Mouse (Mus musculus) cerebellum, adult 11-12 months (tissue): ENCODE results near the gene Samd1.
"Not testable (repeated sequence)": the region's sequence is repeated elsewhere in the genome, so short reads cannot be mapped to it uniquely, and the experiment has no call there.

Experiments used
- DNase-seq: peaks from one replicate; pipeline ENCODE4 v3.0.0; 2022

Gene Samd1

DNA sequence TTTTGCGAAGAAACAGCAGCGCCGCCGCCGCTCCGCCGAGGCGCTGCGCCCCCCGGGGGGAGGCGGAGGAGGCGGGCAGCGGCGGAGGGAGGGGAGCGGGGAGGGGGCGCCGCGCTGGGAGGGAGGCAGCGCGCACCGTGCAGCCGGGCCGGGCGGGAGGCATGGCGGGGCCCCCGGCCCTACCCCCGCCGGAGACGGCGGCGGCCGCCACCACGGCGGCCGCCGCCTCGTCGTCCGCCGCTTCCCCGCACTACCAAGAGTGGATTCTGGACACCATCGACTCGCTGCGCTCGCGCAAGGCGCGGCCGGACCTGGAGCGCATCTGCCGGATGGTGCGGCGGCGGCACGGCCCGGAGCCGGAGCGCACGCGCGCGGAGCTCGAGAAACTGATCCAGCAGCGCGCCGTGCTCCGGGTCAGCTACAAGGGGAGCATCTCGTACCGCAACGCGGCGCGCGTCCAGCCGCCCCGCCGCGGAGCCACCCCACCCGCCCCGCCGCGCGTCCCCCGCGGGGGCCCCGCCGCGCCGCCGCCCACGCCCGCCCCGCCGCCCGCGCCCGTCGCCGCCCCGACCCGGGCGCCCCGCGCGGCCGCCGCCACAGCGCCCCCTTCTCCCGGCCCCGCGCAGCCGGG lies at the start of gene Samd1:
Gene Samd1, plus strand, starts transcription at position 162 of the 631 bp plus-strand sequence.
- DNase-seq = peak; percentile 70

DNA sequence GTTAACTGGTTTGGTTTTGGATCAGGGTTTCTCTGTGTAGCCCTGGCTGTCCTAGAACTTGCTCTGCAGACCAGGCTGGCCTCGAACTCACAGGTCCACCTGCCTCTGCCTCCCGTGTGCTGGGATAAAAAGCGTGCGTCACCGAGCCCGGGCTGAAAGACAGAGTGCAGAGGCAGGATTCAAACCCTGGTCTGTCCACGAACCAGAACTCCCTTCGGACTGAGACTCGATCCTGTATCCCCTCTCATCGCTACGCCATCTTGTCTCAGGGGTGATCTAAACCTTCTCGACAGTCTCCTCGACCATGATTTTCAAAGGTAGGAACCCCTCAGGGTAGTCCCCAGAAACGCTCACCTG lies 42.7 kb upstream of the Samd1 start:
- DNase-seq = no peak

DNA sequence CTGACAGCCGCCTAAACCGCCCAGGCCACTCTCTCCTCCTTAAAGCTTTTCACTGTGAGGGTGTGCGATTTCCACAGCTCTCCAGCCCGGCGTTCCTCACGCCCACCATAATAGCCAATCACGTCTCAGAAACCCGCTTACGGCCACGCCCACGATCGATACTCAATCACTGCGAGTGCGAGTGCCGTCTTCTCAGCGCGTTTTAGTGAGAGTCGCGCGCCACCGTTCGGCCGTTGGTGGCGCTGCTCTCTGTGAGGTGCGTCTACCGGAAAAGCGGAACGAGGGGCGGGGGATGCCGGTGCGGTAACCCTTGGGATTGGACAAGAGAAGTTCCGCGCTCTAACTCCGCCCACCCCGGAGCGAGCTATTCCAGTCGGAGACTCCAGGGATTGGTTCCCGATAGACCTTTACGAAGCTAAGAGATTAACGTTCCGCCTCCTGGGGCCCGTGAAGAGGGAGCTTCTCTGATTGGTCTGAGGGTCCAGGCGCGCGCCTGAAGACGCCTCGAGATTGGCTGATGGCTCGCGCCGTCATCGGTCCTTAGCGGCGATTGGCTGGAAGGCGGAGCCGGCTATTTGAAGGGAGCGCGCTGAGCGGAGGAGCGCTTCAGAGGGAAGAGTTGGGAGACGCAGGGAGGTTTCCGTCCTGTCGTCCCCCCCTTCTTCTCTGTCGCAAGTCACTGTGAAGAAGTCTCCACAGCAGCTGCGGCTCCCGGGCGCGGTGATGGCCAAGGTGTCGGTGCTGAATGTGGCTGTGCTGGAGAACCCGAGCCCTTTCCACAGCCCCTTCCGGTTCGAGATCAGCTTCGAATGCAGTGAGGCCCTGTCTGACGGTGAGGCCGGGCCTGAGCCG lies 42.1 kb upstream of the Samd1 start, which contains the start of the genes Gm10644 and Asf1b:
Gene Gm10644, minus strand, starts transcription at position 100 of the 852 bp plus-strand sequence.
Gene Asf1b, plus strand, starts transcription at position 402 of the 852 bp plus-strand sequence.
- peak; percentile 99 for DNase-seq

DNA sequence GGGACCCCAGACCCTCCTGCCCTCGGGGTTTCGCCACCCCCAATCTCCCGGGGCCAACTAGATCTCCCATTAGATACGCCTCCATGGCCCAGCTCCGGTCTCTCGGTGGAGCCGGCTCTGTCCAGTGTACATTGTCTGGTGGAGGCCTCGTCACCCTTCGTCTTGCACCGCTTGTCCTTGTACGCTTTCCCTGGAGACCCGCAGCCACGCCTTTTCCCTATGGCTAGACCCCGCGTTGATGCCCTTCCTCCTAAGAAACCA lies 41.6 kb upstream of the Samd1 start:
- peak; percentile 61 for DNase-seq

DNA sequence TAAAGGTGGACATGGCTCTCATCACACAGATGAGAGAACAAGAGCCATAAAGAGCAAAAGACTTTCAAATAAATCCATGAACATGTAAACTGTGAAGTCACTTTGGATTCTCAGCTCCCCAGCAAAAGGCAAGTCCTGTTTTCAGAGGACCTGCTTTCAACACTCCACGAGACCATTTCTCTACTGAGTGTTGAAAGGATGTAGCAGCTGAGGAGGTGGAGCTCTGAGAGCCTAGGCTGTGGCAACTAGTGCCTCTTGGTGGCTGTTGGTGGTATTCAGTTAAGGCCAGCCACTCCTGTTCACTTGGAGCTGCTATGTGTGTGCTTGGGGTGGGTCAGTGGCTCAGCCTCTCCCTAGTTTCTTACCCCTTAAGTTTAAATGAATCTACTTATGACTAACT lies 40.7 kb upstream of the Samd1 start:
- DNase-seq = no peak

DNA sequence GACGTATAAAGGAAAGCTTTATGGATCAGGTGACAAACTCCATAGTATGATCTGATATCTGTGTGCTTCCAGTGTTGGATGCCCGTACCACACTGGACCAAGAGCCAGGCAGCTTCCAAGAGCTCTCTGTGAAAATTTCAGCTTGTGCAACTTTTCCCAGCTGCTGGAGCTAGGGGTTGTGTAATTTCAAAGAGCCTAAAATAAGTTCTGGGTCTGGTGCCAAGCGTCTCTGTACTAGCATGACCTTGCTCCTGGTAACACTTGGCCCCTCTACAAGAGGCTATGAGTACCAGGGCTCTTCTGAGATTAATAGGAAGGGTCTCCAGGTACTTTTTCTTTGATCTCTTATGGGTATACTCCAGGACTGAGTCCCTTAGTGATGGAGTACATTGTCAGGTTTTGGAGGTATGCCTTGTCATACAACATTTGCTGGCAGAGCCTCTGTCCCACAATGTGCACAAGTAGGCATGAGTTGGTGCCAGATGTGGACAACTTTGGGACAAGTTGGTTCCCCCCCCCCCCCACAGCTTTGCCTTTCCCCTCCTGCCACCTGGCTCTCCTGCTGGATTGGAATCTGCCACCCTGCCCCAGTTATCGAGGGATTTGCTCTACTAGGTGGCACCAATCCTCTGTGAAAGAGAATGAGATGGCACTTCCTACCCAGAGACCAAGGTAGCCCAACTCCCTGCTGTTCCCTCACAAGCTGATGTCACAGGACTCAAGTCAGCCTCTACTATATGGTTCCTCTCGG lies 33.3 kb upstream of the Samd1 start:
- DNase-seq = no peak

DNA sequence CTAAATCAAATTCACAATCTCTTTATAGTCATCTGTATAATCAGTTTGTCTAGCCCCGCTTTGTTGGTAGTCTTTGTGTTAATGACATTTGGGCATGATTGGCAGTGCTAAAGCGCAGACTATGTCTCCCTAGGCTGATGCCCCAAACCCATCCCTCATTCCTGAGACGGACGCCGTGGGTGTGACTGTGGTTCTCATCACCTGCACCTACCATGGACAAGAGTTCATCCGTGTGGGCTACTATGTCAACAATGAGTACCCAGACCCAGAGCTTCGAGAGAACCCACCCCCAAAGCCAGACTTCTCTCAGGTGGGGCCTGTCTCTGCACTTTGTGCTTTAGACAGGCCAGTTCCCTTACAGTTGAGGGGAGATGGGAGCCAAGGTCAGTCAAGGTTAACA lies 29.8 kb upstream of the Samd1 start:
- no peak for DNase-seq

DNA sequence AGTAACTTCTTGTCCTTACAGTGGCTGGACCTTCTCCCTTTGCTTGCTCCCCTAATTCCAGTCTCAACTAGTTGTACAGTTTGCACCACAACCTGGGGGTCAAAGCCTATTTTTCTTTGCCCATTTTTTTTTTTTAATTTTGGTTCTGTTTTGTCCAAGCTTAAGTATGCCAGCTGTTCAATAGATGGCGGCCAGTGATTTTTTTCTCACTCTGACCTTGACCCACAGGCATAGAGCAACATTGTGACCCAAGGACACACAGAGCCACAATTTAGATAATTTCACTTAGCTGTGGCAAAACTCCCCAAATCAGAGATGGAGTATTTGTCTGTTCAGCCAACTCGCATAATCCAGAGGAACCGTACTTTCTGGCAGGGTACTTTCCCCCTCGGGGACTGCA lies 26.4 kb upstream of the Samd1 start:
- no peak for DNase-seq

DNA sequence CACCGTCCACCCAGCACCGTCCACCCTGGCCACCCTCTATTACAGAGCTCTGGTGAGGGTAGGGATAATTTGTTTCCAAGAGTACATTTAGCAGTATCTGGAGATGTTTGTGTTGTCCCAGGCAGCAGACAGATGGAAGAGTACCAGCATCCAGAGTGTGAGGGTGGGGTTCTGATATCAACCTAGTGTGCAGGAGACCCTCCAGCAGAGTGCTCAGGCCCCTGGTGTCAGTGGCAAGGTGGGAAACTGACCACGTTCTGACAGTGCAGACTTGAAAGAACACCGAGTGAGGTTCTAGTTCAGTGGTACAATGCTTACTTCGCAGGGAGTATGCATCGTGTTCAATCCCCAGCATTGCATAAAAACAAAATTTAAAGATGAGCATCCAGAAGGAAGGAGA lies 25.8 kb upstream of the Samd1 start:
- no peak for DNase-seq

DNA sequence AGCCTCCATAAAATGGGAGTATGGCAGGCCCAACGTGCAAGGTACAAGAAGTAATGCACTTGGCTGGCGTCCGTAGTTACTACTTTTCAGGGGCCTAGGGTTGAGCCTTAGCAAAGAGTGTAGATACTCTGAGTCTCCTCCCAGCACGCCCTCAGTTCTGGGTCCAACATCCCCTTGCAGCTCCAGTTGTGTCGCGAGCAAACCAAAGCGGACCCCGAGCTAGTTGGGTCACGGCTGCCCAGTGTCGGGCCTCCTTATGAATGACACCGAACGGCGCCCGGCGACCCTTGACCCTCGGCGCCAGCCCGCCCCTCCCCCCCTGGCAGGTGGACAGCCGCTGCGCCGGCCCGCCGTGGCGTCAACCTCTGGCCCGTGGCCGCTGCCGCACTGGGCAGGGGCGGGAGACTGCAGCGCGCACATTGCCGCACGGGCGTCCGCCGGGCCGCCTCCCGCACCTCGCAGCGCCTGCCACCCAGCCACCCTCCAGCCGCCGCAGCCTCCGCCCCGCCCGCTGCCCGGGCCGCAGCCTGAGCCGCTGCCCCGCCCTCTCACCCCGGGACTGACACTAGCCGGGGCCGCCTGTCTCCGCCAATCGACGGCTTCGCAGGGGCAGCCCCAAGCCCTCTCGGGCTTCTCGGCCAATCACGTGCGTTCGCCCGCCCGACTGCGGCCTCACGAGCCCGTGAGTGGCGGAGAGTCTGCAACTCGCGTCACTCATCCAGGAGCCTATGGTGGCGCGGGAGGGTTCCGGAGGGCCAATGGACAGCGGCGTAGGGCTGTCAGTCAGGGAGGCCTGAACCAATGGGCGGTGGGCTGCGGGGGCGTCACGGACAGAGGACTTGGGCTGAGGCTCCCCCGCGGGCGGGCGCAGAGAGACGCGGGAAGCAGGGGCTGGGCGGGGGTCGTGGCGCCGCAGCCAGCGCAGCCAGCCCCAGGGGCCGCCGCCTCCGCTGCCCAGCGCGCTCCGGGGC lies 25.0 kb upstream of the Samd1 start, which contains the start of gene Prkaca:
Gene Prkaca, plus strand, starts transcription at position 844 of the 971 bp plus-strand sequence.
- peak; percentile 100 for DNase-seq

DNA sequence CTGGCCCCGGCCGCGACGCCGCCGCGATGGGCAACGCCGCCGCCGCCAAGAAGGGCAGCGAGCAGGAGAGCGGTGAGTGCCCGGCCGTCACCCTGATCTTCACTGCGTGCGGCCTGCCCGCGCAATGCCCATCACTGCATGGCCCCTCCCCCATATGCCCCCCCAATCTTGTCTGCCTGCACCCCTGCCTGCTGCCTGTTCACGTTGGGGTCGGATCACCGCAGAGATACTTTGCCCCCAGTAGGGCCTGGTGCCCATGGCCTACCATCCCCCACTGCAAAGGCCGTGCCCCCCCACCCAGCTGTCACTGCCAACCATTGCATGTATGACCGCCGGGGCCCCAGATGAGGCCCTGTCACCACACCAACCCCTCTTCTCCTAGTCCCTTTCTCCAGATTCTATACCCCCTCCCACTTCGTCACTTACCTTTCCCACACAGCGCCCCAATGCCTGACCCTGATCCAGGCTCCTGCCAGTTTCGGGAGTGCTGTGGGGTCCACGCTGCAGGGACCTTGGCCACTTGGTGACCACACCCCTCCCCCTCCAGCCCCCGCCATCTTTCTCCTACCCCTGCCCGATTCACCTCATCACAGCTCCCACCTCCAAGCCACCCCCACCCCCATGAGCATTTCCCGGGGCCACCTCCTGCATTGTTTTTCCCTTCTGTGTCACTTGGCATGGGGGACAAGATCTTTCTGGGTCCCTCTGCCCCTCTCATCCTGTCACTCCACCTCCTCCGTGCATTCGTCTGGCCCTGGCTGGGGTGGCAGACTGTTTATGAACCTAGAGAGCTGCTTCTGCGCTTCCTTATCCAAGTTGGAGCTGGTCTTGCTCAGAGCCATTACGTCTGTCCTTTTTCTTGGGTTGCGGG lies 24.1 kb upstream of the Samd1 start:
- DNase-seq = peak; percentile 73

DNA sequence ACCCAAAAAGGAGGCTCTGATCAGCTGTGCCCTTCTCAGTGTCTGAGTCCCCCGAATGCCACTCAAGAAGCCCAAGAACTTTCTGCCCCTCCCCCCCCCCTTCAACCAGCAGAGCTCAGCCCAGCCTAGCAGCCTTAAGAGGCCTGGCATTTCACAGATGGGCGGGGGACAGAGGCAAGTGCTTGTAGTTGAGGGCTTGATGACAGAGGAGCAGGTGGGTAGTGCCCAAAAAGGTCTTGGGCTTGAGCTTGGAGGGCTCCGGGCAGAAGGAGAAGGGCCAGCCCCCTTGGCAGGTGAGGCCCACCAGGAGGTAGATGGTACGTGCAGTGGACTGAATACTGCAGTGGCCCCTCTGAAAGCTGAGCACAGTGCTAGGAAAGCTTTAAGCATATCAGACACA lies 23.0 kb upstream of the Samd1 start:
- DNase-seq = no peak

DNA sequence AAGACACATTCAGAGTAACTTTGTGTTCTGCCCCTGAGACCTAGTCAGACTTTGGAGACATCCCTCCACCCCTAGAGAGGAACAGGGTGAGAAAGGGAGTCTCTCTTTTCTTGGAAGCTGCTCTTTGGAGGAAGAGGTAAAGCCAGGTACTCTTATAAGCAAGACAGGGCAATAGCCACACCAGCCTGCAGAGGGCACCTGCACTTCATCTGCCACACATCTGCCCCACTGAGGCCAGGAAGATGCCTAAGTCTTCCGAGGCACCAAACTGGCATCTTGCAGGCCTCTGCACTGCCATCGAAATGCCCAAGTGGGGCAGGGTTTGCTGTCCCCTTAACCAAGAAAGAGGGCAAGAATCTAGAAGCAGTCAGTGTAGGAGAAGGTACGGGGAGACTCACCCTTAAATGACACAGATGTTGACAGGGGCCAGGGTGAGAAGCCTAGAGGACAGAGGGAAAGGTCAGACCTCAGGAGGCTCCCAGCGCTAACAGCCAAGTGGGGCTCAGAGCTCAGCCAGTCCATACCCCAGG lies 21.3 kb upstream of the Samd1 start:
- no peak for DNase-seq

DNA sequence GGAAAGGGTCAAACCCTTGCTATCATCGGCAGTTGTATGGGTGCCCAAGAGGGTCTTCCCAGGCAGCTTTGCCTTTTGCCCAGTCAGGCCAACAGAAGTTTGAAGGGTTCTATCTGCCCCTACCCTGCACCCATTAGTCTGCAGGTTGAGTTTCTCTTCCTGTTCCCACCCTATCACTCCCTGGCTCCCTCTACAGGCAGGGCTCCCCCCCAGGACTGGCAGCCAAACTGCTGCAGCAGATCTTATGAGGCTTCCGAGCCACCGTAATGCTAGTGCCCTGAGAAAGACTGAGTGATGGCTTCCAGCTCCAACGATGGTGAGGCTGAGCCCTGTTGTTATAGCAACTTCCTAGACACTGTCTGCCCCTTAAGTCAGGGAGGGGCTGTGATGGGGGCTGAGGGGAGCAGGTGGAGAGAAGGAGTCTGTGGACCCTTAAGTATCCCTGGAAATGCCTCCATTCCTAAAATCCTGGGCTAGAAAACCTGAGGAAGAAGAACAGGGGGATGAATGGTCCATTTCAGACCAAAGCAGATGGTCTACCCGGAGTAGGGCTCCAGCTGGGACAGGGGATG lies 20.6 kb upstream of the Samd1 start:
- no peak for DNase-seq

DNA sequence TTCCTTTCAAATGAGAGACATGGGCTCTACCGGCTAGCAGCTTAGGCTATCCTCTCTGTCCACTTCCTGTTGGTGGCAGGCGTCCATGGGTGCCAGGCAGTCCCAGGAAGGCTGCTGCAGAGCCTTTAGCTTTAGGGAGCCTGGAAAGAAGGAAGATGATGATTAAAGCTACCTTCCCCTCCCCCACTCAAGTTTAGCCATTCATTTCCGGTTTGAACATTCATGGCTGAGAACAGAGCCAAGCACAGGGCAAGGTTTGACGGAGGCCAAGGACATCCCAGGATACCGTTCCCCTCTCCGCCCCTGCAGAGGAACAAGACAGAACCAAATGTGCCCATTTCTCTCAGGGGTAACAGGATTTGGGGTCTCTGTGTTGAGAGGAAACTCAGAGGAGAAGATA lies 19.8 kb upstream of the Samd1 start:
- no peak for DNase-seq

DNA sequence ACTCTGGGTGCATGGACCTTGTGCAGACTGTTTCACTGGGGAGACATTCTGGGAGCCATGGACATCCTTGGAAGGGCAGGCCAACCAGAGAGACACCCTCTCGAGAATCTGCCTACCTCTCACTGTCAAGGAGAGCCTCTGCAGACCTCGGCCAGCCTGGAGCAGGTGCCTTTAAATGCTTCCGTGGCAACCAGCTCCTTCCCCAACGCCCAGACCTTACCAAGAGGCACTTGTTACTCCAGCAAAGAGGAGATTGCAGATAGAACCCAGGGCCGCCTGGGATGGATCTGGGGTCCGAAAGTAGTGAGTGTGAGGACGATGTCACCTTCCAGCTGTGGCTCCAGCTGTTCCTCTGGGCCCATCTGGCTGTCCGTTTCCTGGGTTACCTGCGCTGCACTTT lies 19.3 kb upstream of the Samd1 start:
- no peak for DNase-seq

DNA sequence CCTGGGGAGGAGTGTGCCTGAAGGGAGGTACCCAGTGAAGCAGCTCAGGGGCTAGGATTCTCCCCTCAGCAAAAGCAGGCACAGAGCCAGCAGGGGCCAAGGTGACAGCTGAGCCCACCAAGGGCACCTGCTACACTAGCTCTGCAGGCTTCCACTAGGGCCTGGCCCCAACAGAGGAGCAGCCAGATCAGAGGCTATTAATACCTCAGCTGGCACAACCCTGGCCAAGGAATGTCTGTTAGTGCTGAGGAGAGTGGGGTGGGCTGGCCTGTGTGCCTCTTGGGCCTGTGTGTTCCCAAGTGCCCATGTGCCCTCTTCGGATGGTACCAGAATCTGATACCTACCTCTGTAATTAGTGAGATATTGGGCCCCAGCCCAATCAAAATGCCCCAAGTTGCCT lies 17.2 kb upstream of the Samd1 start:
- no peak for DNase-seq

DNA sequence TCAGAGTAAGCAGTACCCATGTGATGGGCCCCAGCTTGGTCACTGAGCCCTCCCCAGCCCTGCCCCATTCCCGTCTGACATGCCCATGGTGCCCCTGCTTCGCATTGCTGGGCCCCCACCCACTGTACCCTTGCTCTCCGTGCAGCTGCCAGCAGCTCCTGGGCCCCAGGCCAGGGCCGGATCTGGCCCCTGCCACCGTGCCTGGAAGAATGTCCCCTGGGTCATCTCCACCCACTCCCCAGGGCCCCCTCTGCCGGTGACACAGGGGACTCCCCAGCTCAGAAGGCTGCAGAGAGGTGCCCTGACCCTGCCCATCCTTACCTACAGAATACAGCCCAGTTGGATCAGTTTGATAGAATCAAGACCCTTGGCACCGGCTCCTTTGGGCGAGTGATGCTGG lies 16.6 kb upstream of the Samd1 start:
- no peak for DNase-seq

DNA sequence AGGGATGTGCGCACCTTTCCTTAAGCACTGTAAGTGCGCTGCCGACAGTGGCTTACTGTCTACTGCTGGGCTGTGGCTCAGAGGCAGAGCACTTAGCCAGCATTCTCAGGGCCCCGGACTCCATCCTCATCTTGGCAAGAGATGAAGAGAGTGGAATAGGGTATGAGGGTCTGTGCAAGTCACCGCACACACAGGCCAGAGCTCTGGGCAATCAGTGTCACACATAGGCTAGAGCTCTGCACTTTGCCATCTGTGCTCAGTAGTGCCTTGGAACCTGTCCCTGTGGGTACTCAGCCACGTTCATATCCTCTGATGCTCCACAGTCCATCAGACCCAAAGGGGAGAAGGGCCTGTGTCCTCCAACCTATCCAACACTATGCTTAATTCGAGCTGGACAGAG lies 15.9 kb upstream of the Samd1 start:
- no peak for DNase-seq

DNA sequence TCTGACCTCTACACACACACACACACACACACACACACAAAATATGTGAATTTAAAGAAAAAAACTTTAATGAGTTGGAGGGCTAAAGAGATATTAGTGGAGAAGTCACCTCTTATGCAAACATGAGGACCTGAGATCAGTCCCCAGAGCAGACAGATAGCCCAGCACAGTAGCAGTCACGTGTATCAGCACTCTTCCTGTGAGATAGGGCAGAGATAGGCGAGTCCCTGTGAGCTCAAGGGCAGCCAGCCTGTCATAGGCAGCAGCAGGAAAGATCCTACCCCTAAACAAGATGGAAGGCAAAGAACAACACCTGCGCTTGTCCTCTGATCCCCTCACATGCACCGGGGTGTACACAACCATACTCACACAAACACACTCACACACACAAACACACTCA lies 15.0 kb upstream of the Samd1 start:
- DNase-seq = no peak

DNA sequence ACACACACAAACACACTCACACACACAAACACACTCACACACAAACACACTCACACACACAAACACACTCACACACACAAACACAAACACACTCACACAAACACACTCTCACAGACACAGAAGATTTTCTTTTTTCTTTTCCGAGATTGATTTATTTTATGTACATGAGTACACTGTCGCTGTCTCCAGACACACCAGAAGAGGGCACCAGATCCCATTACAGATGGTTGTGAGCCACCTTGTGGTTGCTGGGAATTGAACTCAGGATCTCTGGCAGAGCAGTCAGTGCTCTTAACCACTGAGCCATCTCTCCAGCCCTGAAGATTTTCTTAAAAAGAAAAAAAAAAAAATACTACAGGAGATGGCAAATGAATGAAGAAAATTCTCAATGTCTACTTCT lies 14.2 kb upstream of the Samd1 start:
- not testable (repeated sequence) for DNase-seq
